Mouse (Mus musculus) lung, postnatal 25 days (tissue): ENCODE measurements around the gene Fam133b.

Experiments
- DNase-seq: peaks from one replicate; pipeline ENCODE4 v3.0.0; 2022; ENCODE audit warnings: low spot score

Fam133b gene

GRCm38 (mm10) chr5:3543629-3544479 is at the start of gene Fam133b:
Fam133b (plus strand) TSS chr5:3543833.
- DNase-seq: peak; percentile 93

GRCm38 (mm10) chr5:3493968-3494367 is 49.7 kb upstream of the Fam133b start:
- no peak for DNase-seq

GRCm38 (mm10) chr5:3494452-3495187 is 49.0 kb upstream of the Fam133b start:
- DNase-seq: no peak

DNA sequence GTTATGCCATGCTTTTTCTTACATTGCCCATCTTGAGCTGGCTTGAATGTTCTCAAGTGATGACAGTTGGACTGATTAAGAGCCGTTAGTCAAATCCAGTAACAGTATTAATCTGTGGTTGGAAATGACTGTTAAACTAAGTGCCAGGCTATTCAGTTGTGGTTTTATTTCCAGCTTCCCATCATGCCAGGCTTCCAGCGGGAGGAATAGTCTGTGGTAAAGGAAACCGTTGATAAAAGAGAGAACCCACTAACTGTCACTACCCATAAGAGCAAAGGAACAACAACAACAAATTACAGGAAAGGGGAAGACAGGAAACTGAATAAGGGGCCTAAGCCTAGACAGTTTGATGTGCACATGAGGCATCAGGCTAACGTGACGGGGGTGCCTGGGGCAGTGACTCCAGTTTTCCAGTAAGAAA is 46.1 kb upstream of the Fam133b start:
- no peak for DNase-seq

DNA sequence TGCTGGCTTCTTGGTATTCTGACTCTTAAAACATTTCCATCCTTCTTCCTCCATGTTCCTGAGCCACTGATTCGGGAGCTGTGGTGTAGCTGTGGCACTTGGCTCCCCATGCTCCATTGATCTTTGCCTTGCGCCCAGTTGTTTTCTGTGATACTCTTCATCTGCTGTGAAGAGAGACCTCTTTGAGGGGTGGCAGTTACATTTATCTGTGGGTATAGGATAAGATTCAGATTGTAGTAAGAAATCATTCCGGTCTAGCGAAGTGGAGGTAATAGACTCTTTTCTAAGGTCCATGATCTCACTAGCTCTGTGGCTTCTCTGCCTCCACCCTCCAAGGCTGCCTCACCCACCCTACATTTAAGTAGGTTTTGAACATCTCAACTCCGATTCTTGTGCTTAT is 43.3 kb upstream of the Fam133b start:
- no peak for DNase-seq

DNA sequence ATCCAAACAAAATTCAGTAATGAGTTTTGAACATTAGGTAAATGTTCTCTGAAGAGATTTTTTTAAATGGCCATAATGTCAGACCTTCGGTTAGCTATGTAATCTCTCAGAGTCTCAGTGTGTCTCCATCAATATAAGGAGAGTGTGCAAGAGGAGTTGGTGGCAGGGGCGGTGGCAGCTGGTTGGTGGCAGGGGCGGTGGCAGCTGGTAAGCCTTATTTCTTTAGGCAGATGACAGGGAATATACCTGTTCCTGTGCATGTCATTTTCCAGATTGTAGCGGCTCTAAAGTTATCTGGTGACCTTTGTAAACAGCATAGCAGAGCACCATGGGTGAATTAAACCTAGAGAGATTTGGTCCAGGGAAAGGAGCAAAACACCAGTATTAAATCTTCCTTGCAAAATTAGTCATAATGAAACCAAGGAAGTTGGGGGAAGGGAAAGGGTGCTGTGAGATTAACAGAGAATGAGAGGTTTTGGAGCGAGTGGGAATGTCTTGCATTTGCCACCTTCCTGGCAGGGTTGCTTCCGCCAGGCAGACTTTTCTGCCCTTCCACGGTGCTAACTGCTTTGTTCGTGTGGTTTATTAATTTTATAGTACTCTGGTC is 42.6 kb upstream of the Fam133b start:
- no peak for DNase-seq

GRCm38 (mm10) chr5:3501564-3502001 is 42.0 kb upstream of the Fam133b start:
- no peak for DNase-seq

DNA sequence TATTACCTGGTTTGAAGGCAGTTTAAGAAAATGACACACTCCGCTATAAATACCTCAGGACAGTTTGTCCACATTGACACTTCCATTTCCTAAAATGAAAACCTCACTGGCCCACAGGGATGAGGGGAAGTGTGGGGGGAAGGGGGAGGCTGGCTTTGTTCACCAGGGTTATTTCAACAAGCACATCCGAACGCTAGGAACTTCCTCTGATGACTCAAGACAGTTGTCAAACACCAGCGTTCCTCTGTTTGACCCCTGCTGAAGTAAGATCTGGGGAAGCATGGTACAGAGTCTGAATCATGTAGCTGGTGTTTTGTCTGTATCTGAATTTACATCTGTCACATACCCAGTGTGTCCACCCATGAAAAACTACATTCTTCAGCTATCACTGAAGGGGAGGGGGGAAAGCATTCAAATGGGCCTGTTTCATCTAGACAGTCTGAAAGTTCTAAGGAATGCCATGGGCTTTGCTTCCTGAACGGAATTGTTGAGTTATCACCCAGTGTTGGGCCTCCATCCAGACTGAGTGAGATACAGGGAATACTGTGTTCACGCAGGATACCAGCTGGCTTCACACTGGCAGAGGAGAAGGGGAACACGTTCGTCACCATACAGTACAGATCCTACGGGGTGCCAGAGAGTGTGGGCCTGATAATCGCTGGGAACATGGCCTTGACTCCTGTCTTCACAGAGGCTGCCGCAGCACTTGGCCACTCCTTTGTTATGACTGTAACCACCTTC is 40.9 kb upstream of the Fam133b start:
- peak; percentile 90 for DNase-seq

DNA sequence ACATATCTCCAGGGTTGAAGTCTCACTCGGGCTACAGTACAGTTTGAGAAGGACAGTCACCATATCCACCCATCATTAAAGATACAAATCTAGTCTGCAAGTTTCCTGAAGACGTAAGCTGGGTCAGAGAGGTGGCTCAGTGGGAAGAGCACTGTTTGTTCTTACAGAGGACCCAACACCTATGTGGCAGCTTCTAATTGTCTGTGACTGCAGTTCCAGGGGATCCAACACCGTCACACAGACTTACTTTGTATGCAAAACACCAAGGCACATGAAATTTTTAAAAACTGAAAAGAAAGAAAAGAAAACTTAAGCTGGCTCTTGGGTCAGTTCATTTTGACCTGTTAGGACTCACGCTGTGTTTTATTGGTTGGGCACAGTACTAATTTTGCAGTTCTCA is 40.3 kb upstream of the Fam133b start:
- DNase-seq: no peak

GRCm38 (mm10) chr5:3503836-3504323 is 39.8 kb upstream of the Fam133b start:
- DNase-seq: no peak

DNA sequence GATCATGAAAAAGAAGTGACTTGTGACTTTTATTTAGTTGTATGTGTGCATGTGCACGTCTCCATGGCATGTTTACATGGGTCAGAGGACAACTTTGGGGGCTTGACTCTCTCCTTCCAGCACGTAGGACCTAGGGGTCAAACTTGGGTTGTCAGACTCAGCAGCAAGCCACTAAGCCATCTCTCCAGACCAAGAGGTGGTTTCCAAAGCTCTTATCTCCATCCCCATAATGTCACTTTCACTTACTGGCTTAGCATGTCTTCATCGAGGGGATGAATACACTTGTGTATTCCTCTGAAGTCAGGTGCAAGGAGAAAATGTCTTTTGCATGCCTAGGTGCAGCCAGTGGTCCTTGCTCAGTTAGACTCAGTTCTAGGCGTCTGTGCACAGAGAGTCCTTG is 39.2 kb upstream of the Fam133b start:
- DNase-seq: no peak

DNA sequence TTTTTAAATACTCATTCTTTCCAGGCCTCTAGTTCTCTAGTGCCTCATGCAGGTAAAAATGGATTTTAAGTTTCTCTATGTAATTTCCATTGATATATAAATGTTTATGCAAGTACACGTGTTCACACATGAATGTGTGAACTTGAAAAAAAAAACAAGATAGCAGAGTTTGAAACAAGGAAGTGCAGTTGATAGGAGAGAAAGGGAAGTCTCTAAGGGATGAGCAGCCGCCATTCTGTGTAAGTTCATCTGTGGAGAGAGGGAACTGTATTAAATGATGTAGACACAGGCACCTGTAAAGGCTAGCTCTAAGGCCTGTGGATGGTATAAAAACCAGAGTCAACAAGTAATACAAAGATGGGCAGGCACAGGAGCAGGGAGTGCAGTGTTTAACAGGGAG is 38.1 kb upstream of the Fam133b start:
- DNase-seq: no peak

- DNase-seq: no peak
These were observed 34.9 kb upstream of the Fam133b start for GRCm38 (mm10) chr5:3508480-3509381.

DNA sequence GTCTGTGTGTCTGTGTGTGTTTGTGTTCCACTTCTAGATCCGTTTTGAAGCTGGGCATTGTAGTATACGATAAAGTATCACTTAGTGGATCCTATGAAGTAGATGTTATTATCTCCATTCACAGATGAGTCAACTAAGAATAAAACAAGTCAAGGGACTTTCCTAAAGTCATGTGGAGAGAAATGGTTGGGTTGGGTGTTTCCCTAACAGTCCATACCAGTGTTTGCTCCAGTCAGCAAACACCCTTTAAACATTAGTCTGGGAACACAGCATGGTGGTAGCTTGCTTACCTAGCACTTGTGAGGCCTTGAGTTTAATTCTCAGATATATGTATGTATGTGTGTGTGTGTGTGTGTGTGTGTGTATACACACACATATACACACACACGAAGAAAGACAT is 34.1 kb upstream of the Fam133b start:
- DNase-seq: no peak

DNA sequence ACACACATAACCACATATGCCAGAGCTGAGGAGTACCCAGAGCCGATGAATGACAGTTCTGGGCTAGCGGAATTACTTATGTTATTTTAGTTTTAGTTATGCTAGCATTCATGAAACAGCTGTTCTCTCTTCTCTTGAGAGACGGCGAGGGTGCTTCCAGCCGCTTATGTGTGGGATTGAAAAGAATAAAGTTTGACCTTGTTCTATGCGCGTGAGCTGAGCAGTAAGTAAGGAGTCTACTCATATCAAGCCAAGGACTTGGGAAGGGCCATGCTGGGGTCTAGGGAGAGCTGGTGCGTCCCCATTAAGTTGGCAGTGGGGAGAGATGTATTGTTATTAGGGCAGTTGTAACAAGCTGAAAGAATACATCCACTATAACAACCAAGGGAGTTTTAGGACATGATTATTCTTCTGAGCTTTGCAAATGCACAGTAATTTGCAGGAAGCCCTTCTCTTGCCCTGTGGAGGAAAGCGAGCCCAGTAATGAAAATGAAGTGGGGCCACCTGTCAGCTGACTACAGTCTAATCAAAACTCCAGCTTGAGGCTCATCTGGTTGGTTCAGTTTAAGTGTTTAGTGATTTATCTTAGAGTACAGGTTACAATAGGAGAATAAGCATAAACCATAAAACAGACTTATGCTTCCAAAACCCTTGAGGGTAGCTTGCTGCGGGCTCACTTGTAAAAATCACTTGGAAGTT is 32.4 kb upstream of the Fam133b start:
- DNase-seq: no peak

GRCm38 (mm10) chr5:3512584-3512983 is 31.0 kb upstream of the Fam133b start:
- DNase-seq: no peak

GRCm38 (mm10) chr5:3514901-3515311 is 28.7 kb upstream of the Fam133b start:
- no peak for DNase-seq

GRCm38 (mm10) chr5:3515477-3515876 is 28.2 kb upstream of the Fam133b start:
- DNase-seq: no peak

GRCm38 (mm10) chr5:3516481-3517075 is 27.1 kb upstream of the Fam133b start:
- DNase-seq: peak; percentile 66
